In genomic region chr9:49755214-49755613, GRCm38 (mm10) we compare ENCODE assay signal across 24 mouse cellular contexts. TPM values are rescaled to one million over a fixed set of nuclear protein-coding genes. Genes with fewer than 3 reads are reported as not detected.
DNase-seq lines count a peak whose midpoint lies in the region; ATAC-seq lines count a peak whose summit lies in the region.
"Had no signal": no experiment of that assay in that cellular context is flagged by ENCODE, and none has a peak within 500 bp of the region (broad histone marks: within the 10 kb centered on the region; RNA-seq: fewer than 3 reads in every experiment).

No protein-coding gene starts in this region.

- no peaks in the 10 kb centered on the region for H3K9me3 ChIP-seq in heart, embryonic 15.5 days (replicated peaks)
- no peaks in the 10 kb centered on the region for H3K9me3 ChIP-seq in heart, embryonic 11.5 days (replicated peaks; ENCODE audit: control insufficient read depth, low read length)
- no peaks in the 10 kb centered on the region for H3K9me3 ChIP-seq in hindbrain, embryonic 15.5 days
- H3K9me3 ChIP-seq in hindbrain, embryonic 16.5 days (ENCODE audit: control insufficient read depth, low read length): no peaks in the 10 kb centered on the region
- H3K9me3 ChIP-seq: embryonic facial prominence, embryonic 15.5 days; forebrain, embryonic 10.5 days; hindbrain, embryonic 13.5 days had no signal

- 42% methylated on average over 4 of the region's 4 CpGs for WGBS in heart, embryonic 15.5 days
- WGBS in heart, embryonic 11.5 days (ENCODE audit: insufficient replicate concordance): 58% methylated on average over 4 of the region's 4 CpGs
- 44% methylated on average over 4 of the region's 4 CpGs for WGBS in hindbrain, embryonic 15.5 days
- 45% methylated on average over 4 of the region's 4 CpGs for WGBS in hindbrain, embryonic 16.5 days

- peaks cover 41% of the 10 kb centered on the region for H3K4me1 ChIP-seq in heart, embryonic 15.5 days (replicated peaks)
- H3K4me1 ChIP-seq in heart, embryonic 11.5 days (ENCODE audit: control insufficient read depth, insufficient read depth, low read length): peaks cover 10% of the 10 kb centered on the region
- H3K4me1 ChIP-seq in hindbrain, embryonic 15.5 days (replicated peaks): peaks cover 70% of the 10 kb centered on the region
- H3K4me1 ChIP-seq in hindbrain, embryonic 16.5 days (ENCODE audit: control insufficient read depth, insufficient read depth, low read depth, low read length): peaks cover 35% of the 10 kb centered on the region

- H3K27me3 ChIP-seq in heart, embryonic 15.5 days: no peaks in the 10 kb centered on the region
- H3K27me3 ChIP-seq in heart, embryonic 11.5 days (ENCODE audit: control insufficient read depth, insufficient read depth, low read length): no peaks in the 10 kb centered on the region
- no peaks in the 10 kb centered on the region for H3K27me3 ChIP-seq in hindbrain, embryonic 15.5 days
- H3K27me3 ChIP-seq in hindbrain, embryonic 16.5 days (replicated peaks; ENCODE audit: control insufficient read depth, insufficient read depth, low read length): no peaks in the 10 kb centered on the region
- H3K27me3 ChIP-seq: embryonic facial prominence, embryonic 15.5 days; hindbrain, embryonic 13.5 days; Patski had no signal

- H3K4me2 ChIP-seq in heart, embryonic 15.5 days: 0 out of 2 replicates have a peak overlapping the region, but pooled peaks have one; percentile 8
- no peak overlapping the region for H3K4me2 ChIP-seq in heart, embryonic 11.5 days
- no peak overlapping the region for H3K4me2 ChIP-seq in hindbrain, embryonic 15.5 days
- no peak overlapping the region for H3K4me2 ChIP-seq in hindbrain, embryonic 16.5 days (ENCODE audit: low read length)
- H3K4me2 ChIP-seq: embryonic facial prominence, embryonic 15.5 days; hindbrain, embryonic 13.5 days had no signal

- ATAC-seq in frontal cortex, adult (ENCODE audit: low TSS enrichment): peak; percentile 75
- no peak for ATAC-seq in heart, embryonic 15.5 days (replicated peaks; ENCODE audit: insufficient number of reproducible peaks, insufficient read depth, low FRiP score, low read depth)
- ATAC-seq in heart, embryonic 11.5 days (replicated peaks; ENCODE audit: insufficient number of reproducible peaks, low FRiP score, low TSS enrichment): no peak
- no peak for ATAC-seq in hindbrain, embryonic 15.5 days (ENCODE audit: low FRiP score, low read depth)
- no peak for ATAC-seq in hindbrain, embryonic 16.5 days
- ATAC-seq: activated CD4-positive, CD25-positive, alpha-beta regulatory T cell, adult 4 months; forebrain, embryonic 14.5 days; inflammation-experienced regulatory T-cells, adult 6 months; intestine, postnatal 0 days; Patski had no signal

- no peak overlapping the region for H3K4me3 ChIP-seq in heart, embryonic 15.5 days
- no peak overlapping the region for H3K4me3 ChIP-seq in heart, embryonic 11.5 days (ENCODE audit: low read depth, low read length)
- H3K4me3 ChIP-seq in hindbrain, embryonic 15.5 days: no peak overlapping the region
- H3K4me3 ChIP-seq in hindbrain, embryonic 16.5 days (ENCODE audit: low read length): no peak overlapping the region
- H3K4me3 ChIP-seq: embryonic facial prominence, embryonic 15.5 days; erythroblast, embryonic 14.5 days; forebrain, embryonic 10.5 days; hindbrain, embryonic 13.5 days had no signal

- H3K9ac ChIP-seq in heart, embryonic 15.5 days: no peak overlapping the region
- H3K9ac ChIP-seq in heart, embryonic 11.5 days (ENCODE audit: low read depth, low read length): no peak overlapping the region
- no peak overlapping the region for H3K9ac ChIP-seq in hindbrain, embryonic 15.5 days
- H3K9ac ChIP-seq in hindbrain, embryonic 16.5 days (ENCODE audit: low read depth, low read length): no peak overlapping the region
- H3K9ac ChIP-seq: embryonic facial prominence, embryonic 15.5 days; hindbrain, embryonic 13.5 days had no signal

- no peak for DNase-seq in frontal cortex, postnatal 14 days (ENCODE audit: low spot score in 2 of 2)
- DNase-seq in Muller cell, postnatal 12 days (ENCODE audit: inconsistent ontology term): peak; percentile 52
- DNase-seq in left cerebral cortex, adult 11 months (ENCODE audit: low spot score): no peak
- DNase-seq: adrenal gland, postnatal 14 days; cerebellum, adult 18-20 months; cerebellum, postnatal 10 days; embryo, embryonic 11 days; gastrocnemius, postnatal 10 days; heart, postnatal 36 days; kidney, adult 8-10 months had no signal

- H3K36me3 ChIP-seq in heart, embryonic 15.5 days: no peaks in the 10 kb centered on the region
- H3K36me3 ChIP-seq in heart, embryonic 11.5 days (ENCODE audit: control insufficient read depth, insufficient read depth, low read length): no peaks in the 10 kb centered on the region
- H3K36me3 ChIP-seq in hindbrain, embryonic 15.5 days: no peaks in the 10 kb centered on the region
- H3K36me3 ChIP-seq in hindbrain, embryonic 16.5 days (ENCODE audit: control insufficient read depth, insufficient read depth, low read length): no peaks in the 10 kb centered on the region
- H3K36me3 ChIP-seq: embryonic facial prominence, embryonic 15.5 days; forebrain, embryonic 10.5 days; hindbrain, embryonic 13.5 days had no signal

- H3K27ac ChIP-seq in heart, embryonic 15.5 days: peak overlapping the region; percentile 54; the same call in 1 of the 2 replicates
- H3K27ac ChIP-seq in heart, embryonic 11.5 days (ENCODE audit: low read depth, low read length): no peak overlapping the region
- H3K27ac ChIP-seq in hindbrain, embryonic 15.5 days (replicated peaks): 0 out of 2 replicates have a peak overlapping the region, but pooled peaks have one; percentile 1
- H3K27ac ChIP-seq in hindbrain, embryonic 16.5 days (ENCODE audit: low read depth, low read length): no peak overlapping the region
- H3K27ac ChIP-seq: embryonic facial prominence, embryonic 15.5 days; forebrain, embryonic 10.5 days had no signal

RNA-seq across cellular contexts. Expression of gene Ncam1, which starts 43.5 kb away (rescaled TPM):
- polyA plus RNA-seq in heart, embryonic 15.5 days (2015; fragmentation: Nextera tagmentation; extraction: Ambion mirVana): 122 and 124 TPM in 2 replicates
- 39.8 and 50.5 TPM in 2 replicates for polyA plus RNA-seq in heart, embryonic 11.5 days (2014; fragmentation: Nextera tagmentation; extraction: Ambion mirVana)
- 442 and 493 TPM in 2 replicates for polyA plus RNA-seq in hindbrain, embryonic 15.5 days (2015; fragmentation: Nextera tagmentation; extraction: Ambion mirVana)
- 450 and 495 TPM in 2 replicates for polyA plus RNA-seq in hindbrain, embryonic 16.5 days (2015; fragmentation: Nextera tagmentation; extraction: Ambion mirVana)

Comparison
In these comparisons a context has a peak if more than half of its experiments do, and no peak if none do; other contexts are left out.
1. H3K27ac ChIP-seq: peak in heart, embryonic 15.5 days (single experiment) and hindbrain, embryonic 15.5 days (single experiment); none in heart, embryonic 11.5 days (single experiment) and hindbrain, embryonic 16.5 days (single experiment).